Mouse (Mus musculus) CD8-positive naive resting alpha-beta T cell, adult 2 months (primary cell): Measurements from ENCODE around the gene Cdh18.
"Not testable (repeated sequence)": the region's sequence is repeated elsewhere in the genome, so short reads cannot be mapped to it uniquely, and the experiment has no call there.

Source experiments
- DNase-seq, 2 experiments: peaks; one replicate each; pipeline ENCODE4 v3.0.0; 2022; ENCODE audit warnings: low read depth in 2 of 2, low spot score in 2 of 2

Cdh18 gene

DNA sequence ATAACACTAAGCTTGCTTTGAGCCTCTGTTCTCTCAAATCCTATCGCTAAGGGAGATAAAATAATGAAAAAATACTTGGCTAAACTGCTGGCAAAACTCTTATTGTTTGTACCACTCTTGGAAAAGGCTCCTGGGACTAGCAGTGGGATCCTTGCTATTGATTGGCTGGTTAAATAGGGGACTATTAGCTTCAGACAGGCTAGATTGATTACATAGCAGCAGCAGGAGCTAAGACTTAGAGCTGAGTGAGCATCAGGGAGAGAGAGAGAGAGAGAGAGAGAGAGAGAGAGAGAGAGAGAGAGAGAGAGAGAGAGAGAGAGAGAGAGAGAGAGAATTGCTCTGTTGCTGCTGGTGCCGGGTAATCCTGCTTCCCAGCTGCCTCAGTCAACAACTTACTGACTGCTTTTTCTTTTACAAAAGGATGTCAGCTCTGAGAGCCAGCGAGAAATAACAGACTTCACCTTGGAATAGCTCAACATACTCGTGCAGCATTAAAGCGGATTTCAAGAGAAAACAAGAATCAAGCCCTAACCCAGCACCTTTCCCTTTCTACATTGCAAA lies at the start of gene Cdh18:
Gene Cdh18 (plus strand): TSS at position 312 of the 561 bp plus-strand sequence.
- no peak for DNase-seq

DNA sequence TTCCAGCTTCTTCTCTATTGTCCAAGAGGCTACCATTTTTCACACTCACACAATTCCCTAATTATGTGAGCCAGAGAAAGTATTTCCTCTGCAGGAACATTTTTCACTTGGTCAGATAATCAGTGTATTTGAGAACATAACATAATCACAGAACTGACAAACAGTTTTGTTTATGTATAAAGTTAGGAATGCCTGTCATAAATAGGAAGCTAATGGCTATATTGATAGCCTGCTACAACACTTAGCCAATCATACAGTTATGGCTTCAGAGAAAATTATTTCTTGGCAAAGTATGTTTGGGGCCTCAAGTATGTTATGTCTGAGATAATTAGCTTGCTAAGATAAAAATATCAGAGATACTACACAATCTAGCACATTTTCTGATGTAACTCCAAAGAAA lies 37.6 kb upstream of the Cdh18 start:
- DNase-seq = no peak

DNA sequence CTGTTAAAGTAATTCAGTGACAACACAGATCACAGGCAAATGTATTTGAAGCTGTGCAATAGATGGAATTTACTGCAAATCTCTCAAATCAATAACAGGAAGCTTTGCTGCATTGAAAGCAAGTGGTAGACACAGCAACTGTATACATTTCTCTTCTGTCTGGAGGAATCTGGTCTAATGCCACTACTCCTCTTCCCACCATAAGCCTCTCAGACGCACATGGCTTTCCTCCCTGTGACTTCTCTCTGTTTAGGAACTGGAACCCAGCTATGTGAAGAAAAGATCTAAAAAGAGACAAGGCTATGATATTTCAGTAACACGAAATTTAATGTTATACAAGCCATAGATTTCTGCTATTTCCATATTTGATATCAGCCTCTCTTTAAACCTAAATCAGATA lies 13.0 kb upstream of the Cdh18 start:
- DNase-seq = no peak

DNA sequence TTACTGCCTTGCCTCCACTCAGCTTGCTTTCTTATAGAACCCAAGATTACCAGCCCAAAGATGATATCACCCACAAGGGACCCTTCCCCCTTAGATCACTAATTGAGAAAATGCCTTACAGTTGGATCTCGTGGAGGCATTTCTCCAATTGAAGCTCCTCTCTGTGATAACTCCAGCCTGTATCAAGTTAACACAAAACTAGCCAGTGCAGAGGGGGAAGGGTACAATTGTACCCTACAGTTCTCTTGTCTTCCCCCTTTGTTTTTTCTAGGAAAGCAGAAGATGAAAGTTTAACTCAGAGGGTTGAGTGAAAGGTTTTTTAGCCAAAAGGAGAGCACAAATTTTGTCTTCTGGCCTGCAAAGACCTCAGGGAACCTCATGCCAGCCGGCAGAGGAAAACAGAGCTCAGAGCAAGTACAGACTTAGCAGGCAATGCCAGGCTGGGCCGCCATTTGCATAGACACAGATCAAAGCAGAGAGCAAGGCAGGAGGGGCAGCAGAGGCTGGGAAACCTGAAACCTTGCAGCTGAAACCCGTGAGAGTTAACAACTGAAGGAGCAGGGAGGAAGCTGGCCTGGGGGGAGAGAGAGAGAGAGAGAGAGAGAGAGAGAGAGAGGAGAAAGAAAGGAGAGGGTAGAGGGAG lies 29.3 kb downstream of the Cdh18 start:
- DNase-seq = no peak

DNA sequence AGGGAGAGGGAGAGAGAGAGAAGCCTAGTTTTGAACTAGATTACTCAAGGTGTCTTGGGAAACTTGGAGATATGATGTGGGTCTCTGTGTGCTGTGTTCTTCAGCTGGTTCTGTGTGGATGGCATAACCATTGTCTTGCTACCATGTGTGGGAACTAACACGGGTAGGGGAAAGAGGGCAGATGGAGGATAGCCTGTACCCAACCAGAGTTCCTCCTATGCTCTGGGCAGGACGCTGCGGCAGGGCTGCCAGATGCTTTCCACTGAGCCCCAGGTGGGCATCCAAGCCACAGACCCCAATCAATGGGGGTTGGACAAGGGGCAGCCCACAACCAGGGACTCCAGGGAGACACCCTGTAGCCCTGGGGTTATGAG lies 29.8 kb downstream of the Cdh18 start:
- DNase-seq = no peak

DNA sequence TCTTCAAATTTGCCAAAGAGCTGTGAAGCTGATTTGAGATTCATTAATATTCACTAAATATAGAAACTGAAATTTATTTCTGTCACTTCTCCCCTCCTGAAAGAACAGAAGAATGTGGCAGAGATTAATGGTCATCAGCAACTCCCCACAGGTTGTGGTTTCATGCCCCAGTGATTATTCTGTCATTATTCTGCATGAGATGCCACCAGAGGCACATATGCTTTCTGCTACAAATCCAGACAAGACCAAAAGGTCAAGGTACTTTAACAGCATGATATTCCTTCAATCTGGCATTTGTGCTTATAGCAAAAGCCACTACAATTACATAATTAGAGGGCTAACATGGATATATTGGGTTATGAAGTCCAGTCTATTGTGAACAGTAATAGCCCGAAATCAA lies 35.8 kb downstream of the Cdh18 start:
- no peak for DNase-seq

DNA sequence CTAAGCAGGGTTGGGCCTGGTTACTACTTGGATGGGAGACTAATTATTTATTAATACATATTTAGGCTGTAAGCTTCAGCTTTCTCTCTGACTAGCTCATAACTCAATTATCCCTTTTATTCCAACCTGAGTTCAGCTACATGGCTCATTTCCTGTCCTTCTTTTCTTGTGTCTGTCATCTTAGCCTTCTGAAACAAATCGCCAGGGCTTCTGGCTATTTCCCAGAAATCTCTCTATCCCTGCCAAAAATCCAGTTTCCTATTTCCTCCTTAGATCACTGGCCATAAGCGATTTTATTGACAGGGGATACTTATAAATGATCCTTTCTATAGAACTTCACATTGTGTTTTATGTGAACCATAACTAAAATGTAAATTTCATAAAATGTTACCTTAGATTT lies 167.6 kb downstream of the Cdh18 start:
- no peak for DNase-seq

DNA sequence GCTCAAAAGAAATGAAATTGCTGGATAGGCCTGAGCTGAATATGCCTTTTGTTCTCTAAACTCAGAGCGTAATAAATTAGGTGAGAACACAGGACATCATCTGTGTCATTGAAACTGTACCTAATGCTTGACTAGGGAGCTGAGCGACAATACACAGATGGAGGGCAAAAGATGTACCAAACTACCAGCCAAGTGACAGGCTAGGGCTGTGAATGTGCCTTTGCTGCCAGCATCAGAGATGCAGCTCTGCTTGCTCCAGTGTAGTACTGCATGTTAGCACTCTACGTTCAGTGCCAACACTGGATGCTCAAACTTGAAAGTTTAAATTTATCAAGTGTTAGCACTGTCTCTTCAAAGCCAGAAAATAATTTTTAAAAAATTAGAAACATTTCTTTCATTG lies 168.9 kb downstream of the Cdh18 start:
- no peak for DNase-seq

DNA sequence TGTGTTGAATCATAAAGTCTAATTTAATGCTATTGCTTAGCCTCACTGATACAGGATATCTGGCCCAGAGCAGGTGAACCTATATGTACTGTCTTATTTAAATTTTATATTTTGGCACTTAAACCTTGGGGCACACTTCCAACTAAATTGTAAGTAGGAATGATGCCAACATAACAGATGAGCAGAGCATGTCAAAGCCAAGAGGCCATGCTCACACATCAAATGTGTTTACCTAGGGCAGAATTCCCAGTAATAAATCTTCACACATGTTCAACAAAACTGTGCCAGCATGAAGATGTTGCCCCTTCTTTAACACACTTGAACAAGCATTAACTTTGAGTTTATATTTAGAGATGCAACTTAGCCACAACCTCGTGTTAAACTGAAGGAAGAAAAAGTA lies 177.8 kb downstream of the Cdh18 start:
- DNase-seq = no peak

DNA sequence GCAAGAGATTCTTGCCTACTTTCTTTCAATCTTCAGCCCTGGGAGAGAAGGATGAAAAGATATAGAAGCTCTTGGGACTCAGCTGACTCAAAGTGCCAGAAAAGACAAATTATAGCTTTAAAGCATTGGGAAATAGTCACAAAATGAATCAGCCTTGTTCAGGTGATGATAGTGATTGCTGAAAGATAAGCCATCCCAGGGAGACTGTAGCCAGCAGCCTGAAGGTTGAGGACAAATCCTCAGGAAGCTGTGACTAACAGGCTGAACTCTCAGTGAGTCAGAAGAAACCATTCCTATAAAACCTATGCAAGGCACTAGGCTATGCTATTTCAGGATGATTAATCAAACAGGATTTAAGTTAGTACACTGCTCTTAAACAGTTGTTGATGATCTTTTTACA lies 184.2 kb downstream of the Cdh18 start:
- DNase-seq = no peak

DNA sequence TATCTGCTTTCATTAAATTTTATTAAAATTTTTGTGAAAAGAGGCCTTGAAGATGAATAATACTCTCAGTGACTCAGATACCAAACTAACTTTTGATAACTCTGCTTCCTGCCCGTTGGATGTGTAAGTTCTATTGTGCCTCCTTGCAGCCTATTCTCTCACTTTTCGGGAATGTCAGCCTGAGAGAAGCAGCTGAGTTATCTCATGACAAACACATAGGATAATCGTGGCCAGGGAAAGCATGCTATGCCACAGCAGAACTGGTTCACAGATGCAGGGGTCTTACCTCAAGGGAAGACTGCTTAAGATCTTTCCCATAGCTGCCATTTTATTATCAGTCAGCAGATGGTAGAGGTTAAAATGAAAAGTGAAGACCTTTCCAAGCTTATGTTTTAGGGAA lies 187.3 kb downstream of the Cdh18 start:
- no peak for DNase-seq

DNA sequence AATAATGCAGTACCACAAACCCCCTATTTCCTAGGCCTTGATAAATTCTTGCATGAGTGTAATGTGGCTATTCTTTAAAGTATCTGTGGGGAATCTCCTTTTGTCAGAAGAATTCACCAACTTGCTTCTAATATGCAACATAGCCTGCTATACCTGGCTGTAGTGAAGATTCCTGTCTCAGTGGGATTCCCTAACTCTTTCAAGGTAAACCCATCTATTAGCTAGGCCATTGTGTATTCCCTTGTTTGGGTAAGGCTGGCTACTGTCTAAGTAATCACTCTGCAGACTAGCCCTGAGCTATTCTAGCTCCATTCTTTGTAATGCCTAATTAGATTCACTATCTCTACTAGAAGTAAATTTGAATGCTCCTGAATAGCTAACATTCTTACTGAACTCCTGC lies 212.4 kb downstream of the Cdh18 start:
- DNase-seq = not testable (repeated sequence)

DNA sequence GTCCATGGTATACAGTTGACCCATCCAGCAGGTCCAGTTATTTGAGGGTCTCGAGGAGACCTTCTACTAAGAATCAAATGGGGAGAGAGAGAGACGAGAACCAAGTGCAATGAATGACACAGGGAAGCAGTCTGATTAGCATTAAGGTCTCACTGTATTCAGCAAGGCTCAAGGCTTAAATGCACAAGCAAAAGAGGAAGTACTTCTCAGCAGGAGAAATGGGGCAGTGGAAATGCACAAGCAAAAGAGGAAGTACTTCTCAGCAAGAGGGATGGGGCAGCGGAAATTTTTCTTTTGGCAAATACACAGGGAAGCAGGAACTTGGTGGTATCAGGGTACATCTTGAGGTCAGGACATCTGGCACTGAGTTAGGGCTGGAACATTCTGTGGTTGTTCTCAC lies 217.8 kb downstream of the Cdh18 start:
- not testable (repeated sequence) for DNase-seq

DNA sequence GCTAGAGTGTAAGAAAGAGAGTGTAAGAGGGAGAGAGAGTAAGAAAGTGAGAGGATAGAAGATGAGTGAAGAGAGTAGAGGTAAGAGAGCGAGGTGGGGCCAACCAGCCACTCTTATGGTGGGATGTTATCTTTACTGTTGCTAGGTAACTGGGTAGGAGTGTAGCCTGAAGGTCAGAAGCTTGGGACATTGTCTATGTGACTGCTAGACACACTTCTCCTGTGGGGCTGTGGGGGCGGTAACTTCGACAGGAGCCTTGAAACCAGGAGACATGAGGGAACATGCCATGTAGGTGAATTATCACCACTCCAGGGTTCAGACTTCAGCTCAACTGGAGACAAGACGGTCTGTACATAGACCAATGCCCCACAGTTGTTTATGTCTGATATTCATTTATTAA lies 227.5 kb downstream of the Cdh18 start:
- no peak for DNase-seq

DNA sequence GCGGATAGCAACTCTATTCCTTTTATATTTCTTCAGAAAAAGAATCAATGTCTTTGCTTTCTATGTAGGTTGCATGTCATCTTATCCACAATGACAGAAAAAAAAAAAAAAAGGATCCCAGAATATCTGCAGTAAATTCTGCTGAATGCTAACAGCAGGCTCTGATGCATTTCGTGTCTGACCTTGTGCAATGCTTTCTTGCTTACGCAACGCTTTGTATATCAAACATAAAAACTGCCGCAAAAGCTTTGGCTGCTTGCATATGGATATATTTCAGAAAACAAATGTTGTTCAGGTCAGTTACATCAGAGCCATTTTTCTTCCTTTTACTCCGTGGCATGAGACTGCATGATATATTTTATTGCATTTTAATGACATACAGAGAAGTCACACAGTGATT lies 240.9 kb downstream of the Cdh18 start:
- no peak for DNase-seq

DNA sequence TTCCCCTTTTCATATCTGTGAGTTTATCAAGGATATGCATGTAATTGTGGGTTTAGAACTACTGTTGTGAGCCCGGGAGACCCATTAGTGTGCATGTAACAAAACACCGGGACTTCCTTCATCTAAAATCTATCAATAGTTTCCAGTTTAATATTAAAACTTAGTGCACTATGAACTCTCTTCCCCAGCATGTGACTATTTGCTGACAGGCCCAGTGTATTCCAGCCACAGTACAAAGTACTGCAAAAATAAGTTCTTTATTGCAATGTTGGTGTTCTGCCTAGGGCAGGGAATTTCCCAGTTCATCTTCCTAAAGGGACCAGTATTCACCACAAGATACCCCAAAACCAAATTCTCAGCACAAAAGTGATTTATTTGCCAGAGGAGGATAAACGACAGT lies 243.0 kb downstream of the Cdh18 start:
- DNase-seq = no peak

DNA sequence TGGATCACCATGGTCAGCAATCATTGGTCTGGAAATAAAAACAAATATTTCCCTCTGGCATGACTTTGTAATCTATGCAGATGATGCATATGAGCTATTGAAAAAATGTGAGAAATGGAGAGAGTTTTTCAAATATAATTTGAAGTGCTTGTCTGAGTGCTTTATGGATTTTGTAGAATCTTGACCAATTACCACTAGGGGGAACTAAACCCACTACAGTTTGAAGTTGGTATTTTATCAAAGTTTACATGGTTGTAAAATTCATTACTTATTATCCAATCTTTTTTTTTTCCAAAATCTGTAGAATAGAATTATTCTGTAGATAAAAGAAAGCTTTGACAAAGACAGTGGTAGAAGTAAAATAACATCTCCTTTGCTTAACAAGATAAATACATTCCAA lies 284.3 kb downstream of the Cdh18 start:
- DNase-seq = no peak

DNA sequence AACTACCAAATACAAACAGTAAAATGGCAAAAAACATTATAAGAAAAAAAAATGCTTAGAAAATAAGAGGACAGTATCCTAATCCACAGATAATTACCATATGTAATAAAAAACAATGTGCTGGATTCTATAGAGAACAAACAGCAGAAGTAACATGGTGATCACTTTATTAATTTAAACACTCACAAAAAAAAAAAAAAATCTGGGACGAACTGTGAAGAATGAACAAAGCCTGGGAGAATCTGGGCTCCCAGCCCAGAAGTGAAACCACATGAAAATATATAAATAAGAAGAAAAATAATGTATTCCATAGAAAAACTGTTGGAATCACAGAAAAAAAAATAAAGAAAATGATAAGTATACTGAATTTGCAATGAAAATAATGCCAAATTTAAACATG lies 288.4 kb downstream of the Cdh18 start:
- no peak for DNase-seq

DNA sequence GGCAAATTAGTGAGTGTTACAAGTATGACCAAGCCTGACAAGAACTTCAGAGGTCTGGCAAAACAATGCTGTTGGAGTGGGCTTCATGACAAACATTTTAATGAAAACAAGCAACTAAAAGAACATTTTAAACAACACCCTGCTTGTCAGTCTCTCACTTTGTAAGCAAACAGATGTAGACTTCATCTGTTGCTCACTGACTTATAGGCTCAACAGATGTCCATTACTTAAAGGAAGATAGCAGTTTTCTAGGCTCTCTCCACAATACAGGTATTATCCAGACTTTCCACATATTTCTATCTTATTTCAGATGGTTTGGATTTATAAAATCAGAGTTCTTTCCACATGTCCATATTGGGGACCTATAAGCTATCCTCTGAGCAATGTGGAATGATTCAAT lies 308.9 kb downstream of the Cdh18 start:
- no peak for DNase-seq

DNA sequence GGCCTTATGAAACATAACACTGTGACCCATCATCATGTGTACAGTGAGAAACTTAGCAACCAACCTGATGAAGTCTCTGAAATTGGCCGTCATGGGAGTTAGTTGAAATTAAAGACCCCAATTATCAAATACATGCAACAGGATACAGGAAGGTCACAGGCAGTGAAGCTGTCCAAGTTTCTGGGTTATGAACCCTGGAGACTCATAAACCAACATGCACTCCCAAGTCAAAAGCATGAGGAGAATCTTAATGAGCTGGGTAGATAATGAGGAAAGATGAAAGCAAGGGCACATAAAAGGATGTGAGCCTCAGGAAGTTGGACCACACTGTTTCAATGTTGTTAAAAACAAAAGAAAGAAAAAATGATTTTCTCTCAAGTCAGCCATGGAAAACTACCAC lies 321.9 kb downstream of the Cdh18 start:
- no peak for DNase-seq

DNA sequence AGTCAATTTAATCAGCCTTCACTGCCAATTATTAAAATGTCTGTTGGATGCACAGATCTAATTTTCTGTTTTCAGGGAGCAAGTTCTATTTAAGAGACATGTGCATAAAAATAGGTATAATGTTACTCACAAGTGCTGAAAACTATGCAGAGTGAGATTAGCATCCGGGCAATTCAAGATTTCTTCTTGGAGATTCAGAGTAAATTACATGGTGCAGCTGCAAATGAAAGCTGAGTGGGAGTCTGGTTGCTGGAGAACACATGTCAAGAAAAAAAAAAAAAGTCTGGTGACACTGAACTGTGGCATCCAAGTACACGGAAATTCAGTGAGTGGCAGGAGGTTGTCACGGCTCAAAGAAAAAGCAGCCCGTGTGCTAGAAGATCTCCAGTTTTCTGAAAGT lies 348.9 kb downstream of the Cdh18 start:
- no peak for DNase-seq

DNA sequence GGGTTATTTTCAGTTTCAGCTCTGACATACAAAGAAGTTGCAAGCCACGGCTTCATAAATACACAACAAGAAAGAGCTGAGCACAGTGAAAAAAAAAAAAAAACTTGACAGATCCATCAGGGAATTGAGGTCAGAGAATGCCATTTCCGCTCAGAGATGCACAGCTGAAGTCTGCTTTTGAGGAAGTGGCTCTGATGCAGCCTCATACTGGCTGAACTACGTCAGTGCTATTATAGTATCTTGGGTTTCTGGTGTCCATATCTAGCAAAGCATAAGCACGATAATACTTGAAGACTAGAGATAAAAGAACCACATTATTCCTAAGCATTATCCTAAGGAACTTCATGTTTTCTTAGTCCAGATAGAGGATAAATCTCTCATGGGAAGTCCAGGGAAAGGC lies 349.4 kb downstream of the Cdh18 start:
- DNase-seq = no peak

DNA sequence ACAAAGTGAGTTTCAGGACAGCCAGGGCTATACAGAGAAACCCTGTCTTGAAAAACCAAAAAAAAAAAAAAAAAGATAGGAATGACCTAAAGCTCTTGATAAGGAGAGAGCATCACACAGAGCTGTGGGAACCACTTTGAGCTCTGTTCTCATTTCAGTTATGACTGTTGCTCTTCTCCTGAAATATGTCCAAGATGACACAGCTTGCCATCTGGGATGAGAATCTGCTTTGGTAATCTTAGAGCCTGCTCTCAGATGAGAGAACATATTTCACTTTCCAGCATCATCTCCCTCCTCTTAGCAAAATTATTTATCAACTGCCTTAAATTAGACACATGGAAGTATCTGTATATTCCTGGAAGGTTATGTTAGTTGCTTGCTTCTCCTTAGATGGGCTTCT lies 365.6 kb downstream of the Cdh18 start:
- DNase-seq = no peak

DNA sequence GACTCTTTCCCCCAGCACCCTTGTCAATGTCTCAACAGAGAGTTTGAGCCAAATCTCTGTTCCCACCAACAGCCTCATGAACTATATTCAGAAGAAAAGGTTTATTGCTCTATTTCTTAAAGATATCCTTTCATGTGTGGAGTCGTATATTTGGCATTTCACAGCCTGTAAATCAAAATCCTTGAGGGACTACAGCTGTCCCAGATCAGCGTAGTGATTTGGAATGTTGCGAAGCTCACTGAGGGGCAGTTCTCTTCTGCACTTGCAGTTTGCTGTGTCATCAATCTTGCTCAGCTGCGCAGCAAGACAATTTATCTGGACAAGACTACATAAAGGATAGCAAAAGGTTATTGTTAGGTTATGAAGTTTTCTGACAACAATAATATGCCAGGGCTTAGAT lies 385.5 kb downstream of the Cdh18 start:
- no peak for DNase-seq
